Mouse (Mus musculus): ENCODE data around the gene Rbm26. TPM values are rescaled to one million over a fixed set of nuclear protein-coding genes. Genes with fewer than 3 reads are reported as not detected.

Rbm26 gene
- polyA plus RNA-seq, 2 experiments from 2014 or later: 38.5 to 46.9 TPM

GRCm38 (mm10) chr14:105085332-105085993, 91.7 kb downstream of the Rbm26 start:
- ATAC-seq: no peak

GRCm38 (mm10) chr14:105084757-105085330, 92.3 kb downstream of the Rbm26 start:
- ATAC-seq: no peak

GRCm38 (mm10) chr14:105084106-105084505, 93.0 kb downstream of the Rbm26 start:
- ATAC-seq: no peak

GRCm38 (mm10) chr14:105074776-105075175, 102.4 kb downstream of the Rbm26 start:
- no peak for ATAC-seq

GRCm38 (mm10) chr14:105074376-105074775, 102.8 kb downstream of the Rbm26 start:
- no peak for ATAC-seq

GRCm38 (mm10) chr14:105071010-105071509, 106.1 kb downstream of the Rbm26 start:
- no peak for ATAC-seq

GRCm38 (mm10) chr14:105070258-105071009, 106.7 kb downstream of the Rbm26 start:
- no peak for ATAC-seq

- no peak for ATAC-seq
Observed at GRCm38 (mm10) chr14:105068060-105068459, 109.1 kb downstream of the Rbm26 start.

GRCm38 (mm10) chr14:105064243-105064642, 112.9 kb downstream of the Rbm26 start:
- no peak for ATAC-seq

GRCm38 (mm10) chr14:105061230-105061629, 115.9 kb downstream of the Rbm26 start:
- no peak for ATAC-seq

- no peak for ATAC-seq
Observed at GRCm38 (mm10) chr14:105057934-105058333, 119.2 kb downstream of the Rbm26 start.

Other genes starting within 250 kb of the Rbm26 start
- 10 to 100 TPM; 38.1 to 41.2 TPM for gene Ndfip2, start 81.2 kb upstream of the Rbm26 start, polyA plus RNA-seq (2017; shearing (Covaris generic))